Mouse (Mus musculus) erythroblast, embryonic 14.5 days (primary cell): ENCODE measurements around the gene Tlk2.

ENCODE experiments used
- GATA1 ChIP-seq: IDR thresholded peaks from 2 replicates; pipeline ENCODE4 v1.6.1; 2012; ENCODE audit warnings: low read length, inconsistent platforms, mixed read lengths
- TAL1 ChIP-seq: IDR thresholded peaks from 3 replicates; pipeline ENCODE4 v1.6.1; 2012; ENCODE audit warnings: low read length, inconsistent platforms, mixed read lengths

DNA sequence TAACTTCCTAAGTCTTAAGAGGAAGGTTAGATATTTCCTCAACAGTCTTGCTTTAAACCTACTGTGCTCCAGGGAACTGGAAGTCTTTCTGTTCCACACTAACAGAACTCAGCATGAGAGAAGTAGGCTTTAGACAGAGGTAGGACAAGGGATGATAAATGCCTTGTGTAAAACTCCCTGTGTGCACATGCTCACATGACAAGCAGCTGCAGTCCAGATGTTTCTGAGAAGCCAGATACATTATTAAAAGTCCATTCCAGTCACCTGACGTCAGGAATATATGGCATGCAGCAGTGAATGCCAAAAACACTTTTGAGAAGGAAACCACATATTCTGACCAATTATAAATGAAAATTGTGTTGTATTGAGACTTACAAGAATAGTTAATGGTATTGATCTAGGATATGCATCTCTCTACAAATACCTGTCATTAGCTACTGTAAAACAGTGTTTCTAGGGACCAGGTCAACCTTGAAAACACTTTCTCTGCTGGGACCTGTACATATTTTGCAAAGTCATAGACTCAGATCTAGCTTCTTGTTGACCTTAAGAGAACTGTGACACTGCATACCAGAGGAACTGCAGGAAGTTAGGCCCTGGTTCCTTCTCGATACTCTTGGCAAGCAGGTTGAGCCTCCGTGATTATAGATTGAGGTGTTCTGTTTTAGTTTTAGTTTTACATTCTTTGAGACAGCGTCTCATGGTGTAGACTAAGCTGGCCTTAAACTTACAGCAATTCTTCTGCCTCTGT lies 83.2 kb downstream of the Tlk2 start:
- no peak for TF ChIP-seq GATA1
- TF ChIP-seq TAL1 = no peak
